Mouse (Mus musculus) MEL-GATA-1-ER (cell line): ENCODE measurements around the gene Galnt10.

Experiments used
- DNase-seq: peaks from one replicate; pipeline ENCODE4 v3.0.0-alpha.2; 2012; ENCODE audit warnings: low read depth; ENCODE audit errors: extremely low read depth

Galnt10 gene

DNA sequence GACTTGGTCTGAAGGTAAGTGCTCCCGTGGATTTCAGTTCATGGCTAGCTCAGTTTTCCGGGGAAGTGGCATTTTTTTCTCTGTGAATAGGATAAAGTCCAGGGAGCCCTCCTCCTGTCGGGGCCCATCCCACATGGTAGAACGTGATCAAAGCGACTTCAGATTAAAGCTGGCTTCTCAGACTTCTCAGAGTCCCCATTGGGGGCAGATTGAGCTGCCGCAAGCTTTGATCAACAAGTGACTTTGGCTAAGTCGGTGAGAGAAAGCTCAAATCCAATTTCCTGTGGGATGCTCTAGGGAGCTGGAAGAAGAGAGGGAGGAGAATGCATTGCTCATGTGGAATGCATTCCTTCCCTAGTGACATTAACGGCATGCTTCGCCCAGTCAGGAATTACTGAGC, 10.1 kb upstream of the Galnt10 start:
- no peak for DNase-seq

GRCm38 (mm10) chr11:57643691-57644090, 1.6 kb upstream of the Galnt10 start:
- DNase-seq: no peak

DNA sequence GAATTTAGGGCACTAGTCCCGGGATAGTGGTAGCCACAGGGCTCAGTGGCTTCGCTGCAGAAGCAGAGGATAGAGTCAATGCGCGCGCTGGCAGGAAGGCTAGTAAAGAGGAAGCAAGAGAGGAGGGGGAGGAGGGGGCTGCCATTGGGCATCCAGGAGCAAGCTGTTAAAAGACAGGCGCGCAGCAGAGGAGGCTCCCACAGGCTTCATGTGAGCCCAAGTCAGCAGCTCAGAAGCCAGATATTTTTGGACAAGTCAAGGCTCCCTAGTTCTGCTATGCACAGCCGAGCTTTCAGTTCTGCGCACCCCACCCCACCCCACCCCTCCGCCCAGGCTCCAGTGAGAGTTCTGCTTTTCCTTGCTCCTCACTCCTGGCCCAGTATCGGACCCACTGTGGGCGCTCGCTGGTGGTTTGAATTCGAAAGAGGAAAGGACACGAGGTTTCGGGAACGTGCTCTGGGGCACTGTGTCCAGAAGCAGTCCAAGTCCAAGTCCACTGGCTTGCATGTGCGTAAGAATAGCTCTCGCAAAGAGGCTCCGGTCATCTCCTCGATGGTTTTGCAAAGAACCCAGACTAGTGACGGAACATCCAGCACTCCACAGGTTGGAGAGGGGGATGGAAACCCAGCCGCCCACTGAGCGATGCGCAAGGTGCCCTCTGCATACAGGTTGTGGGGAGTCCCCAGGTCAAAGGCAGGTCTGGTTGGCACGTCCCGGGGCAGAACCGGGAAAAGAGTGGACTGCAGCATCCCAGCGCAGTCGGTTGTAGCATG, 811 bp upstream of the Galnt10 start:
- no peak for DNase-seq

- DNase-seq: no peak
Measured at GRCm38 (mm10) chr11:57645847-57646246, 605 bp downstream of the Galnt10 start.

- DNase-seq: no peak
Measured at GRCm38 (mm10) chr11:57646416-57646815, 1.2 kb downstream of the Galnt10 start.

DNA sequence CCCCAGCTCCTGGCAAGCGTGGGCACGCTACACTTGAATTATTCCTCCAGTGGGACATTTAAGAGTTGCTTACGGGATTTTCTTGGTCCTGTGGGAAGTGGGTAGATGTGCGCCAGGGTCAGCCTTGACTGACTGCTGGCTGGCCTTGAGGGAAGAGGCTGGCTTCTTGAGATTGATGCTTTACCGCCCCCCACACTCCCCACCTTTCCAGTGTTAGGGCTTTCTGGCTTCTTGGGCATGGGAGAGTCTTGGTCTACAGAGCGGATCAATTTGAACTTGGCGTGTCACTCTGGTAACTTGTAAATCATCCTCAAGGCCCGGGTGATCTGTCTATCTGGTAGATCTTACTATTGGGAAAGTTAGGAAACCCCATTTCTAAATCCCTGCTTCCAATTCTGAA, 1.7 kb downstream of the Galnt10 start:
- DNase-seq: no peak

- no peak for DNase-seq
Measured at GRCm38 (mm10) chr11:57647446-57647845, 2.2 kb downstream of the Galnt10 start.

- DNase-seq: no peak
Measured at GRCm38 (mm10) chr11:57648196-57648800, 3.1 kb downstream of the Galnt10 start.

DNA sequence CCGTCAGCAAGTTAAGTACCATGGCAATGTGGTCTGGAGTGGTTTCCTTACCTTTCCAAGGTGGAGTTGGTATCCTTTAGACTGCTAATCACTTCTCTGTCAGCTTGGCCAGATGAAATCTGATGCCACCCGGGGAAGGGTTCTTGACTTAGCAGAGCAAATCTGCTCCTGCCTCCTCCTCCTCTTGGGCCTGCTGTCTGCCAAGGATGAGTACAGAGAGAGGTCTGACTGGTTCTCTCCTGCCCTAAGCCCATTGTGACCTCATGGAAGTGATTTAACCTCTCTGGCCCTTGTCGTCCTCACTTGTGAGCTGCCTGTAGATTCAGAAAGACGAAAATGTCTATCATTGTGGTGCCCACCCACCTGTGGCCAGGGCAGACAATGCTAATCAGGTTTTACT, 4.0 kb downstream of the Galnt10 start:
- DNase-seq: no peak

GRCm38 (mm10) chr11:57649671-57650070, 4.4 kb downstream of the Galnt10 start:
- DNase-seq: no peak

DNA sequence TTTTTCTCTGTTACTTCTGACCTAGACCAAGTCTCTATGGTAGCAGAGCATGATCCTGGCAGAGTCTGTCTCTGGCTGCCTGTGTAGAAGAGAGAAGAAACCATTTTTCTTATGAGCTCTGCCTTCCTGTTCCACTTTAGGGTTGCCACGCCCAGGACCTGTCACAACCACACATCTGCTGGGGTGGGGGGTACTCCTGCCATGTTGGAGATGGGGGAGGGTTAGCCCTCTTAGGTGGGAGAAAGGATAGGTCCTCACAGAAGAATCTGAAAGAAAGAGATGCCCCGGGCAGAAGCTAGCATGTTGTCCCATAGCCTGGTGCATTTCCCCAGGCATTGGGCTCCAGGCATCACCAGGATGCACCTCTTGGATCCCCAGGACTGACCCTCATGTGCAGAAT, 5.6 kb downstream of the Galnt10 start:
- DNase-seq: no peak

GRCm38 (mm10) chr11:57651281-57651810, 6.1 kb downstream of the Galnt10 start:
- peak; percentile 89 for DNase-seq

DNA sequence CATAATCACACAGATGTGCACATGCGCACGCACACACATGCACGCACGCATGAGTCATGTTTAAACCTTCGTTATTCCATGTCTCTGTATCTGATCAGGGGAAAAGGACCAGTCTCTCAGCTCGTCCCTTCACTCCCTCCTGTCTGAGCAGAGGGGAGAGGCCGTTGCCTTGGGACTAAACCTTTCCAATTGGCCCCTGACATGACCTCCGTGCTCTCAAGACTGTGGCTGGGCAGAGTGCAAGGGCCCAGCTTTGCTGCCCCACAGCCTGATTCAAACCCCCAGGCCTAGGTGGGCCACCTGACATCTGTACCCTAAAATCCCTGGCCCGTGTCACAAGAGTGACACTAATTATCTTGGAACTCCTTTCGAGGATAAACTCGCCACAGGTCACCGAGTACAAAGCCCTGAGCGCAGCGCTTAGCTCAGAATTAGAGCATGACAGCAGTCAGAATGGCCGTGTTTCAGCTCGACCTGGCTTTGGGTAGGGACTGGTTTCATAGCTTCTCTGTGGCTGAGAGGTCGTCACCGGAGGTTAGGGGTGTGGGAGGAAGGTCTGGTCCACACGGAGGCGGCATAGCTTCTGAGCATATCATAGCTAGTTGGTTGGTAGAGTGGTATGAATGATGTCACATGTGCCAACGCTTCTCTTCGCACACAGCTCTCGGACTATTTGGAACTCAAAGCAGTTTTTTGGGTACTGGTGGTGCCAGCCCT, 7.1 kb downstream of the Galnt10 start:
- no peak for DNase-seq

DNA sequence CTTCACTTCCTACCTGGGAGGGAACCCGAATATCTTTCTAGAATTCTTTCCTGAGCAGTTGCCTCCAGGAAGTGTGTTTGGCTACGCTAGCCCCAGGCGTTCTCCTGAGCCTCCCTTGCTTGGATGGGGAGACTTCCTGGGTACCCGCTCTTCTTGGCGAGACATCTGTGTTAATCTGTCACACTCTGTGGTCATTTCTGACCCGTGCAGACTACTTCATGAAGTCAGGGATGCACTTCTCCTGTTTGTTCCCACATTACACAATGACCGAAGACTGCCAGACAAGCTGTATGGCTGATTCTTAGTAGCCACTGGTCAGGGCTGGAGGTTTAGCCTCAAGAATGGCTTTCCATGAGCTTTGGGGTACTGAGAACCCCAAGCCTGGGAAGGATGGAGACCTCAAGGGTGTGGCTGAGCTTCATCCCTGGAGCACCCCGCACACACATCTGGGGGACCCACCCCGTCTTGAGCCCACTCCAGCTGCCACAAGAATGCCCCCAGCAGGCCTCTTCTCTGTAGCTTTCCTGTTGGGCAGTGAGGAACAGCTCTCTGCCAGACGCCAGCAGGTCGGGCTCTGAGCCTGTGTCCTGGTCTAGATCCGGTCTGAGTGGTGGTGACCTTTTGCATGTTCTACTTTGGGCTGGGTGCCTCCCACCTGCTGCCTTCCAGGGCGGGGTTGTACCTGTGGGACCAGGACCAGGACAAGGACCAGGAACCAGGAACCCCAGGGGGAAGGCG, 7.8 kb downstream of the Galnt10 start:
- no peak for DNase-seq

- DNase-seq: no peak
Measured at GRCm38 (mm10) chr11:57653796-57654195, 8.6 kb downstream of the Galnt10 start.

- DNase-seq: no peak
Measured at GRCm38 (mm10) chr11:57654386-57654785, 9.1 kb downstream of the Galnt10 start.

GRCm38 (mm10) chr11:57654977-57655397, 9.7 kb downstream of the Galnt10 start:
- peak; percentile 97 for DNase-seq

DNA sequence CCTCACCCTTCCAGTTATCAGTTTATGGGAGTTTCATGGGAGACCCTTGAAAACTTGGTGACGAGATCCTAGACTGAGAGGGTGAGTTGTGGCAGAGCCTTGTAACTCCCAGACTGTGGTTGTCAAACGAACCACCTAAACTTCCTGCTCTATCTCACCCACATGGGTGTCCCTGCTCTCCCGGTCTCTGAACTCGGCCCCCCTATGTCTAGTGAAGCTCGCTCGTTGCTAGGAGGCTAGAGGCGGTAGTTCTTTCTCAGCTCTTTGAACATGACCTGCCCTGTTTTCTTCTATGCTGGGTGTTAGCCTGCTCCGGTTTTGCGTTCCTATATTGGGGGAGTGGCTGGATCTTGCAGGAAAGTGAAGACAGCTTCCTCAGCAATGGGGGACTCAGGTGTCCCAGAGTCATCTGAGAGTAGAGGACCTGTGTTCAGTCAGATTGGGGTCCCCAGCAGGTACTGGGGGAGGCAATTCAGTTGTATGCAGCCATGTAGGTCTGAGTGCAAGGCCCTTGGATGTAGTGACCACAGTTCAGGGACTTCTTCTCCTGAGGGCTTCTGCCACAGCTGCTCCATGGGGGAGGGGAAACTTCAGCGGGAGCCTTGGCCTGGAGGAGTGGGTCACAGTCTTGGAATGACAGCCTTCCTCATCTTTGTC, 10.6 kb downstream of the Galnt10 start:
- no peak for DNase-seq

DNA sequence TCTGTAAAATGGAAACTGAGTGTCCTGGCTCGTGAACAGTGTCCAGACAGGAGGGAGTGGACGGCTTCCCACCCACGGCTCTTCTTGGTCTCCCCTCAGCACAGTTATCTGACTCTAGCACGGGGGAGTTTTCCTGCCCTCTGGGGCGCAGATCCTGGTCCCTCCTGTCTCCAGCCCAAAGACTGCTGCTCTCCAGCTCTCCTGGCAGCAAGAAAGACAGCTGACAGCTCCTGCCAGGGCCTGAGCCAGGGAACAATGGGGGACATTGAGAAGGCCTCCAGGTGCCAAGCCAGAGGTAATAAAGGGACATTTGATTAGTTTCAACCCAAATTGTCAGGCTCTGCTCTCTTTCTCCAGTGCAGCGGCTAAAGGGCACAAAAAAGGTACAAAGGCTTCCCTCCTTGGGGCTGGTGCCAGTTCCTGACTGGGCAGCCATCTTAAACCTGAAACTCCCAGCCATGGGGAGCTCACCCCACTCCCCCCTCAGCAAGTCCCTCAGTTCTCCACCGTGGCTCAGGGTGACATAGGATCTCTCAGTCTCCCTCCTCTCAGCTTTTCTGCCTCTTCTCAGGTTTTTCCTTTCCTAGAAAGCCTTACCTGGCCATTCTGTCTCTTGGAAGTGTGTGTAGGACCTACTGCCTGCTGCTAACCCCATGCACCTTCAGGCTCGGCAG, 11.5 kb downstream of the Galnt10 start:
- DNase-seq: no peak

DNA sequence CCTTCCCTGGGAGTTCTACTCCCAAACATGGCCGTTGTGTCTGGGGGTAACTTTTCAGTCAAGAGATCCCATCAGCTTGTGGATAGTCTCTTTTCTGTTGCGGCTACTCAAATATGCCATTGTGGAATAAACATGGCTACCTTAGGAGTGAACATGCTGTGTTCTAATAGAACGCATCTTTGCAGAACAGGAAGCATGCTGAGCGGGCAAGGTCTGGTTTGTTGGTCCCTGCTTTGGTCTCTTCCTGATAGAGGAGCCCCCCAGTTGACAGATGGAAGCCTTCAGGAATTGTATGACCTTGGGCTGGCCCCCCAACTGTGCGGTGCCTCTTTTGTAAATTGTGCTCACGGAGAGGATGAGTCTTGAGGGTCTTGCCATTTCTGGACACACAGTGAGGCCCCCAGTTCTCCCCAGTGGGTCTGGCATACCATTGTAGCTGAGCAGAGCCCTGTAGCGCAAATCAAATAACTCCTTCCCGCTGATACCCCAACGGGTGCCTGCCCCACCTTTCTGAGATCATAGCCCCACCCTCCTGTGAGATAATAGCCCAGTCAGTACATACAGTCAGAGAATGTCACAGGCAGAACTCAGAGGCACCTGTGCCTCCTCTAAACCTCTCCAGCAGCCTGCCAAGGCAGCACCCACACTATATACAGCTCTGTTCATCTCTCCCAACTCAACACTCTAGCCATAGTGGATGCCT, 12.3 kb downstream of the Galnt10 start:
- no peak for DNase-seq
